Mouse (Mus musculus) urinary bladder, postnatal 36 days (tissue): ENCODE measurements around the gene Phpt1.
A peak's percentile ranks its signal among the peaks of the same experiment; 100 is the strongest.

ENCODE experiments used
- DNase-seq, 2 experiments: peaks; one replicate each; pipeline ENCODE4 v3.0.0; 2022; ENCODE audit warnings: low spot score in 2 of 2, mixed read lengths in 1 of 2

The Phpt1 gene

DNA sequence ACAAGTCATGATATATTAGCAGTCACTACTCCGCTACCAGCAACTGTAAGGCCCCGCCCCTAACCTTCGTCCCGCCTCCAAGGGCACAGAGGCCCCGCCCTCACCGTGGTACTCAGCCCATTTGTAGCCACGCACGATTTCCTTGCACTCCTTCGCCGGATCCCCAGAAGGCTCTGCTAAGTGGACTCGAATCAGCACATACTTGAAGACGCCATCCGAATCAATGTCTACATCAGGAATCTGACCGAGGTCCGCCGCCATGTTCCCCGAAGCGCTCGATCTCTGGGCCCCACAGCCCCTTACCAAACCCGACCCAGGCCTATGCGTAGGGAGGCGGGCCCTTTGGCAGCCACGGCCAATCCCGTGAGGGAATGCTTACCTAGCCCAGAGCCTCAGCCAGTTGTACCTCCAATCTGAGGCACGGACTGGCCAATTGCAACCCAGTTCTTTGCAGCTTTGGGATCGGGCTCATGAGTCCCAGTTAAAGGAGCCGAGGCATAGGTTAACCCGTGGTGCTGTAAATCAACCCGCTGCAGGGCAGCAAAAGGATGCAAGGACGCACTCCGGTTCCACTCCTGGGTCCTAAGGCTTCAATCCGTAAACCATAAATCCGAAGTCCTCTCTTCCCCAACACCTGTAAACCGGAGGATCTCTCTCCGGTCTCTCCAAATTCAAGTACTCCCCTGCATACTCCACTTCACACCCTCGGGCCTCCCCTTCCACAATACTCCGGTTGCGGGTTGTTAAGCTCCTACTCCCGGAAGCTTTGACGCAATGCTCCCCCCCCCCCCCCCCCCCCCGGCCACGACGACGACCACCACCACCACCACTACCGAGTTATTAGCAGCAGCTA is at the start of gene Phpt1, which contains the start of gene Mamdc4:
TSS of gene Phpt1 (minus strand) at position 646 of the 853 bp plus-strand sequence.
TSS of gene Mamdc4 (minus strand) at position 267 of the 853 bp plus-strand sequence.
- DNase-seq = peak; percentile 96

DNA sequence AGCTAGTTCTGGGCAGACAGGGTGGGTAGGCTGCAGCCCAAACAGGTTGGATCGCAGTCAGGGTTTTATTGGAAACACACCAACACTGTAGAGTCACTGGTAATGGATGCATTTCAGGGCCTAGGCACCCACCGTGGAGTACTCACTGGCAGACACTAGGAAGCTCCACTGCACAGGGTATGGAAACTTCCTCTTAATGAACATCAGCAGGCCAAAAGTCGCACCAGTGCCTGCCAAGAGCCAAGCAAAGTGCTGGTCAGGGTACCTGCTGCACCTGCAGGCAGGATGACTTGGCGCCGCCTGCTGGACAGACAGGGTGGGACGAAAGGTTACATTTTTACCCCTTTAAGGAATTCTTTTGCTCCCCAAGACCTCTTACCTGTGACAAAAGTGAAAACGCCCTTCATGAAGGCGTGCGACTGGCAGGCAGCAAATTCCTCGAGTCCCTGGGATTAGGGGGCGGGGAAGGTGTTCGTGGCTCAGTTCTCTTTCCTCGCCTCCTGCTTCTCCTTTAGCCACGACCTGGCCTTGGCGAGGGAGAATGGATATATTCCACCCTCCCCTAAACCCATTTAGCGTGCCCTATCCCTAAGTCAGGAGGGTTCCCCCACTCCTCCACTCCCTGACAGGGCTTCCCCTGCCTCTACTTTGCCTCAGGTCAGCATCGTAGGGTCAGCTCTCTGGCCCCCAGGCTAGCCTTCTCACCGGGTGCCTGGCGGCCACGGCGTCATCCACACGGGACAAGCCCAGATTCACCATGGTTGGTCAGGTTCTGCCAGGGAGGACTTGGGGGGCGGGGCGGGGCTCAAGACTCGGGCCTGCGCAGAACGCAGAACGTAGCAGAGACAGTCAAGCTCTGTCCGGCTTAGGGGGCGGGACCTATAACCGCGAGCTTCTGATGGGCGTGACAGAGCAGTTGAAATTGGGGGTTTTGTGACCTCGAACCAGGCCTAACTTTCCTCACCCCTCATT is 46.5 kb upstream of the Phpt1 start, which contains the start of gene Tmem141:
TSS of gene Tmem141 (minus strand) at position 777 of the 972 bp plus-strand sequence.
- DNase-seq = peak; percentile 90 to 93

DNA sequence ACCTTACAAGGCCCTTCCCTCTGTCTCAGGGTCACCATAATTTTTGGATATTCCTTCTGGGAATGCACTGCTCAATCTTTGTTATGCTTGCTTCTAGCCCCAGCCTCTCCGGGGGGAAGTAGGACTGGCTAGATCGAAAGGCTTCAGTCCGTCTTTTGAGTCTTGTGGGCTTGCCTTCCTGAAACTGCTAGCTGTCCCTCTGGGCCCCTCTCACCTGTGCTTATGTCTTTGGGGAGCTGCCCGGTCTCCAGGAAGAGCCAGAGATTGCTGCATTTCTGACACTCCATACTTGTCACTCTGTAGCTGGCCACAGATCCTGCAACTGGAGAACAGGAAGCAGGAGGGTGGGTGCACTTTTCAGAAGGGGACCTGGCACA is 45.8 kb upstream of the Phpt1 start:
- DNase-seq = no peak

DNA sequence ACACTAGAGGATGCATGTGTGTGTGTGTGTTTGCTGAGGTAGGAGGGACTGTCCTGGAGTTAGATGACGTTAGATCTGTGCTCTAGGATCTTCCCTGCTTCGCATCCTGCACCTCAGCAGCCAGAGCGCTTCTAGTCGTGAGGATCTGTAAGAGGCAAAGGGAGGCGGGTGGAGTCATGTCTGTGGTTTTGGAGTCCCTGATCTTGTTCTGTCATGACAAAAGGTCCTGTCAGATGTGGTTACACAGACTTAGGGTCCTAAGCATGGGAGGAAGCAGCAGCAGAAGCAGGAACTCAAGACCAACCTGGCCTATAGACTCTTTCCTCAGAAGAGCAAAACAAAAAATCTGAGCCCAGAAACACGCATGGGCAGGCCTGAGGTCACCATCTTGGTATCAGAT is 45.4 kb upstream of the Phpt1 start:
- no peak for DNase-seq

DNA sequence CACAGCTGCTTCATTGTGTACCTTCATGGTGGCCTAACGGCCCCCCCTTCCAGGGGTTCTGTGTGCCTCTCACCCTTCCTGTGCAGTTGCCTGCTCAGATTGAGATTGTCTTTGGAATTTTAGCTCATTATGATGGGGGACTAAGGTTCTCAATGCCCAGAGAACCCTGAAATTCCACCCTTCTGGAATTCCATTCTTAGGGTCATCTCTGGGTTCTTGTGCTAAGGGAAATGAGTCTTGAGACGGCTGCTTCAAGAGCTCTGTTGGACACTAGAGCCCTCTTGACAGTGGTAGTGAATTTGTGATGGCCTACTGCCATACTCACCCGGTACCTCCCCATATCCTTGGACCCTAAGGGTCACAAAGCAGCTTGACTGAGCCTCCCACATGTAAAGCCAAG is 42.6 kb upstream of the Phpt1 start, which contains the start of gene Ccdc183:
TSS of gene Ccdc183 (minus strand) at position 101 of the 400 bp plus-strand sequence.
- no peak for DNase-seq

DNA sequence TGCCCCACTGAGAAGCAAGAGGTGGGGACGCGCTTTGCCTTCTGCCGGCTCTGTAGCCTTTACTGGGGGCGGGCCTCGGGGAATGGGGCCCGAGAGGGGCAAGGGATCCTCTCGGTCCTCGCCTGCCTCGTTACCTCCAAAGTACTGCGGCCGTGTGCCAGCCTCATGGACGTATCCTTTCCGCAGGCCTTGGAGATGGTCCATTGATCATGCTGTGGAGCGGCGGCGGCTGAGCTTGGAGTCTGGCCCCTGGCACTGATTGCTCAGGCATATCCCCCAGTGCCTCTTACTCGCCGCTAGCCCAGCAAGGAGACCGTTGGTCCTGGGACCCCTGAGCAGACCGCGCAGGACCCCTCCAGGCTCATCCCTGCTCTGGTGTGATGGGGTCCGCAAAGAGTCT is 41.4 kb upstream of the Phpt1 start:
- no peak for DNase-seq

DNA sequence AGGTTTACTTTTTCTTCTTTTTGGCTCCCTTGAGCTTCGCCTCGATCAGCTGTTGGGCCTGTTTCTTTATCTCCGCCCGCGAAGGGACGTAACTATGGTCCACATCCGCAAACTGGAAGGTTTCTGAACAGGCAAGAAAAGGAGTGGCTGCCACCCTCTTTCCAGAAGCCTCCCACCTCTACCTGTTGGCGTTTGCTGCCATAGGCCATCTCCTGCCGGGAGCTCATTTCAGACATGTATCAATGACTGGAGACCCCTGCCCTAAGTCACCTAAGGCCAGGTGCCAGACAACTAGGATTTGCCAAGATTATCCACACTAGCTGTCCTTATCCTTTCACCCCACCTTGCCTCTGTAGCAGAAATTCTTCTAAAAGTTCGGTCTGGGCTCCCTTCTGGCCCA is 33.6 kb upstream of the Phpt1 start:
- no peak for DNase-seq

DNA sequence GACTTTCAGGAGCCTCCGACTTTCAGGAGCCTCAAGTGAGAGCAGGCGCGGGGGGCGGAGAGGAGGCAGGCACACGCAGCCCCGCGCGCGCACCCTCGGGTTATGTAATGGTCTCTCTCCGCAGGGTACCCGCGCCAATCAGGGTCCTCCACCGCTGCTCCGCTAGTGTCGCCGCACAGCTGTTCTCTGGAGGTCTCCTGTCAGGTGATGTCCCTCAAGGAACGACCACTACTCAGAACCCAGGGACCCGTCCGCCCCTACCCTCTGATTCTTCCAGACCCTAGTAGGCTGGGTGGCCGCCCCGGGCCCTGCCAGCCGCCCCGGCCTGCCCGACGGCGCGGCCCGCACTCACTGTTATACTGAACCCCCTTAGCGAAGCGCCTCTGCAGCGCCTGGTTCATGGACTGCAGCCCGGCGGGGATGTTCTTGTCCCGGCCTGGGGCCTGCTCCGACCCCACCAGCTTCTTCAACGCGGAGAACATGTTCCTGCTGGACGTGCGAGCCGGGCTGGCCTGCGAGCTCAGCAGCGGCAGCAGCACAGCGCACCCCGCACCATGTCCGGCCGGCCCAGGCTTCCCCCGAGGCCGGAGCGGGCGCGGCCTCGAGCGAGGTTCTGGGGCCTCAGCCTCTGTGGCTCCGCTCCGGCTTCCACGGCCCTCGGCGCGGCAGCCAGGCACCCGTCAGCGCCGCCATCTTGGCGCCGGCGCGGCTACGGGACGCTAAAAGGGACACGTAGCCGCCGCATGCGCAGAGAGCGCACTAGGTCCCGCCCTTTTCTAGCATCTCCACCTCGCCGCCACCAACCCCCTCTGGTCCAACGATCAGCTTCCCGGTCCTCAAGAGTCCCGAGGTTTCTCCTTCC is 33.0 kb upstream of the Phpt1 start, which contains the start of gene Rabl6:
TSS of gene Rabl6 (minus strand) at position 761 of the 862 bp plus-strand sequence.
- DNase-seq = peak; percentile 84 to 89

DNA sequence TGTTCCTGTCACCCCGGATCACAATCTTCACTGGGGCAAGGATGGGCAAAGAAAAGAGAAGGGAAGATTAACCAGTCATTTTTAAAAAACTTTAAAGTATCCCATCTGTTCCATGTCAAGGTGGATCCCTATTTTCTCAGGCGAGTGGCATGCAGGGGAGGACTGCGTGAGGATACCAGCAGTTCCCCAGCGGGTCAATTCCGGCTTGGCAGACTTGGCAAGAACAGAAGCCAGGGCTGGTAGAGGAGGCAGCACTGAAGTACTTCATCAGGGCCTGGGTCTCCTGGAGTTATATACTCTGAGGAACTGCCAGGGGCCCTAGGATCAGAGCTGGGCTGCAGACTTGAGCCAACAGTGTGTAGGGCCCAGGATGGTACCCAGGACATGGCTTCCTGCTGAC is 27.5 kb upstream of the Phpt1 start:
- no peak for DNase-seq

DNA sequence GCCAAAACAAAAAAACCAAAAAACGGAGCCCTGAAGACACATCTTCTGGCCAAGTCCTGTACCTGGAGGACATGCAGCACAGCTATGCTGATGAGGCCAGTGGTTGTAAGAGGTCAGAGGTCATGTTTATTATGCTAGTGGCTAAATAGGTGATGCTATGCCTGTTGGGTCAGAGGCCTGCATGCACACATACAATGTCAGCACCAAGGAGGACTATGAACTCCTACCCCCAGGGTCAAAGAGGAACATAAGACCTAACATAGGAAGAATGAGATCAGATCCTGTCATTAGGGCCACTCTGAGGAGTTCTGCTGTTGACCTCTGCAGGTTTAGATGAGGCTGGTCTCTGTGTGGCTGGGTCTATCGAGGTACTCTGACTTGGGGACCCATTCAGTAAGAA is 25.0 kb upstream of the Phpt1 start:
- no peak for DNase-seq

DNA sequence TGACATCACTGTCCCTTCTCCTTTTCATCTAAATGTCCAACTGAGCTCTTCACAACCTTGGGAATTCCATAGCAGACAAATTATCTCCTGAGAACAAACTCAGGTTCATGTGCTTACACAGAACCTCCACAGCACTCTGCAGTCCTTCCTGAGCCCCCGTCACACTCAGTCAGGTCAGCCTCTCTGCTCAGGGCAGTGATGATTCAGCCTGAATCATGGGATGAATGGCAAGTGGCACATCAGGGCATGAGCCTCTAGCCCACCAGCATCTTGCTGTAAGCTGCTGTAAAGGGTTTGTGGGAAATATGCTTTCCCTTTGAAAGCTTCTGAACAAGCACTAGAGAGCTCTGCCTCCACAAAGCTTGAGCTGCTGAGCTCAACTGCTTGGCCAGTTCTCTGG is 23.7 kb upstream of the Phpt1 start:
- no peak for DNase-seq

DNA sequence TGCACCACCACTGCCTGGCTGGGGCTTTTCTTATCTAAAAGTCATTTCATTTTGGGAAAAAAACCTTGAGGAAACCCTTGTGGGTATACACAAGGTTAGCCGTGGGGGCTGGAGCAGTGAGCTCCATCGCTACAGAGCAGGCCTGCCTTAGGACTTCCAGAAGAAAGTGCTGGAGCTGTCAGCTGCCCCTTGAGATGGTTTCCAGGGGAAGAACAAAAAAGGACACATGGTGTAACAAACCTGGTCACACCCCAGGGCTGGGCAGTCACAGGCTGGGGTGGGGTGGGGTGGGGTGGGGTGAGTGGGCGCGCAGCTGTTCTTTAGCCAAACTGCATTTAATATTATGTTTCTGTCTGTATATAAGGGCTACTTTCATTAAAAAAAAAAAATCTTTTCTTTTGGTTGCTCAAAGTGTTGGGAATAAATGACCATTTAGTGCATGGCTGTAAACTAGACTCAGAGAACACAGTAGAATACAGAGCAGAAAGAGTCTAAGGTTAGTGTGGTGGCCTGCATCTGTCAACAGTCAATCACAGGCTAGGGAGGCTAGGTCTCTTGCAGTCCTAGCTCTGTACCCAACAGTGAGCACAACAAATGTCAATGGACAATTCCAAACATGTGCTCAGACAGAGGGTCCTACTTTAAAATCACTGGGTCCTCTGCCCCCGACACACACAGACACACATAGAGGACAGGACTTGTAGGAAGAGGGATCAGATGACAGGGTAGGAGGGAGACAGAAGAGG is 21.9 kb upstream of the Phpt1 start:
- no peak for DNase-seq

DNA sequence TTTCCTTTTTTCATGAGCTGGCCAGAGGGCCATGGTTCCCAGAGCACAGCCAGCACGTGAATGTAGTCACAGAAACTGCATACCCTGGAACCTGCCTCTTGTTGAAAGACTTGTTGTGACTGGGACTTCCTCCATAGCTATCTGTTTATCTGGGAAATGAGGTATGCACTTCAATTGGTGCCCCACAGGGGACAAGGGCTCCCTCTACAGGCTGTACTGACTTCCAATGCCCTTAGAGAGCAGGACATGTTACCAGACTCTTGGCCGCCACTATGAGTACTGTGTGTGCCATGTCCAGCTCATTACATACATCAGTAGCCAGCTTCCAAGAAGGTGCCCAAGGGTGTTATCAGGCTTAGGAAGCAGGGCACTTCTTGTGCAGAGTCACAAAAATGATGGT is 16.8 kb upstream of the Phpt1 start:
- no peak for DNase-seq

DNA sequence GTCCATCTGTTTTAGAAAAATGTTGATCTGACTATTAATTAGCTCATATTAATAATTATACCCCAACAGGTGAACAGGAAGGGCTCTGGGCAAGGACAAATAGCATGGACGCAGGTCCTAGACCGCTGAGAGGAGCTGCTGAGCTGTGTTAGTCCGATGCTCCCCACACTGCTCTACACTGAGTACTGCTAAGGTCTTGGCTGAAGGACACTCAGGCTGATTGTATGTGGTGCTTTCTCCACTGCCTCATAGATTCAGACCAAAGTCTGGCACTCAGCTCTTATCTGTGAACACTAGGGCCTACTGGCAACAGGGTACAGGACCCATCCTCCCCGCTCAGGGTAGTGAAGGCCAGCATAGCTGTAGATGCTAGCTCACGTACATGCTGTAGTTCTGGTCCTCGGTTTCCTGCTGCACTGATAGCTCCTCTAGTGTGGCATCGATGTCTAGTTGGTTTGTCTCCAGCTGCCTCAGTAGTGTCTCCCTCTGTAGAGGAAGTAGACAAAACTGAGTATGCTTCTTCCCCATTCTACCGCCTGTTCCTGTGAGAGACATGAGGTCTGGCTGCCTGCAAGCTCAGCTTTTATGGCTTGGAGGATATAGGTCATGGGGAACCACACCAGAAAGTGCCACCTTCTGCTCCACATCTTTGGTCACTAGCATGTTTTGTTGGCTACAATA is 13.3 kb upstream of the Phpt1 start:
- no peak for DNase-seq

DNA sequence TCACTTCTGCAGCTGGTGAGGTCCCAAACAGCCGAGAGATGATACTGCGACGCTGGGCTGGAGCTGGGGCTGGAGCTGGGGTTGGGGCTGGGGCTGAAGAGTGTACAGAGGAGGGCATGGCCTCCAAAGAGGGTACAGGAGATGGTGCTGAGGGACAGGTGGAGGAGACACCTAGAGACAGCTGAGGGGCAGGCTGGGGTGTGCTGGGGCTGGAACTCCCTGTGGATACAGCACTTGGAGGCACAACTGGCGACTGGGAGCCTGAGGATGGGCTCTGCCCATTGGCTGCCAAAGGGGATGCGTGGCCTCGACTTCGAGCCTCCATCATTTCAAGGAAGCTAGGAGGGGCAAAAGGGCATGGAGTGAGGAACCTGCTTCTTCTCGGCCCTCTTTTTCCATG is 12.3 kb upstream of the Phpt1 start:
- DNase-seq = no peak

DNA sequence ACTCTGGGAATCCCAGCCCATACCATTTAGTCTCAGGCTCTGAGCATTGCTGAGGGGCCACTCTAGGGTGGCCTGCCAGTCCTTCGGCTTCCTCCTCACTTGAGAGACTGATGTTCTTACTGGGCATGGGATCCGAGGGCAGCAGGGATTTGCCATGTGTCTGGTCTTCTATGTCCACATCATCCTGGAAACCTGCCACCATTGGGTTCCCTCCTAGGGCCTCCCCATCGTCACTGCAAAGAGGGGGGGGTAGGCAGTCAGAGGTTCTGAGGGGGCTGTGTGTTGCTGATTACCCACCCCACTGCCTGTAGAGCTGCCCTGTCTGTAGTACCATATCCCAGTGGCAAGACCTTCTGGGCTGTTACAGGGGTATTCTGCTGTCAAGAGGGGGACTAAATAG is 10.6 kb upstream of the Phpt1 start:
- no peak for DNase-seq

DNA sequence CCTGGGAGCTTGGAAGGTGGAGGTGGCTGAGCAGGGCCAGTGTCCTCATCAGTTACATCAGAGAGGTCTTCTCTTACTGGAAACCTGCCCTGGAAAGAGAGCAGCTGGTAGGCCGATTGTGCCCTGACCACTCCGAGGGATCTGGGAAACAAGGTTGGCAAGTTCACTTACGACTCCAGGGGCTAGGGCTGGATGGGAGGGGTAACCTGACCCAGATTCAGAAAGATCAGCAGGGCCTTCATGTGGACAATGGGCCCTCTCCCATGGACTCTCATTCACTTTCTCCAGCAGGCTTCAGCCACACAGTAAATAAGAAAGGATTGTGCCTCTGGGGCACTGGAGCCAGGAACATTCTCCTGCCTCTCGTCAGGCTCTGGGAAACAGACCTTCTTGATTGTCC is 9.8 kb upstream of the Phpt1 start:
- no peak for DNase-seq

DNA sequence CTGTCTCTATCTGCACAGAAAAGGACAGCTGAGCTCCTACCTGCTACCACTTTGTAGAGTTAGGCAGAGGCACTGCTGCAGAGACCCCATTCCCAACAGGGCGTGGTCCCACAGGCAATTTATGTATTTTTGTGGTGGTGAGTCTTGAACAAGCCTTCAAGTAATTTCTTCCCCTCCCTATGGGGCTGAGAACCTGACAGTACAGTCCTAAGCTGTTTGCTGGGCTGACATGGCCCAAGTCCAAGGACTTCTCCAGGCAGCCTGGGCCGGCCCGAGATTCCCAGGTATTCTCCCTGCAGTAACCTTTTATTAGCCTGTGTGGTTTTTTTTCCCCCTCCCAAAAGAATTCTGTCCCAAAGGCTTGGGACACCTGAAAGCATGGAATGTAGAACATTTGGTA is 9.1 kb upstream of the Phpt1 start:
- no peak for DNase-seq

DNA sequence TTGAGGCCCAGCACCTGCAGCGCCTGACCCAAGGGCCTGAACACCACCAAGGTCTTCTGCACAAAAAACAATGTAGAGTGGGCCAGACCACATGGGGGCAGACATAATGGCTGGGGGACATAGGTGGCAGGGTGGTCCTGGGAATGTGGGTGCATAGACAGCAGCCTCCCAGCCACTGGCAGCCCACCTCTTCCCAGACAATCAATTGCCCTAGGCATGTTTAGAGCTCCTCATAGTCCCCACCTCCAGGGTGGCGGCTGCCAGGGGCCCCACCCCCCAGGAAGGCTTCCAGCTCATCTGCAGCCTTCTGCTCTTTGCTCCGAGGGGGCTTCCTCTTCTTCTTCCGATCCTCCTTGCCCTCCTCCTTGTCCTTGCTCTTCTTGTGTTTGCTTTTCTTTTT is 8.5 kb upstream of the Phpt1 start:
- DNase-seq = no peak

DNA sequence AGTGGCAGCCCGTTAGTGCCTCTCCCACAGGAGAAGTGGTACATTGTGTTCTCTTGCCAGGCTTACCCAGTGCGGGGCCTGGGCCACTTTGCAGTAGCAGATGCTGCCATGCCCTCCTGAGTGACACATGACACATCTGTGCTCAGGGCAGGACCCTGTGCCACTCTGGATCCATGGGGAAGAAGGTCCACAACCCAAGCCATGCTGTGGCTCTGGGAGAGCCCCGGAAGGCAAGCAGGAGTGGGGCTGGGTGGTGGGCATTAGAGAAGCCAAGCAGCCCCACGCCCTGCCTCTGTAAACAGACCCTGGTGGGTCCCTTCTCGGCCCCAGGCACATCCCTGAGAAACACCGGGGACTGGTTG is 8.1 kb upstream of the Phpt1 start:
- DNase-seq = no peak
